Mouse (Mus musculus): Measurements from ENCODE around the gene Cybrd1. TPM values are rescaled to one million over a fixed set of nuclear protein-coding genes. Genes with fewer than 3 reads are reported as not detected.

Gene Cybrd1
- total RNA-seq, 1 experiment from 2014 or later = 0.19 TPM

DNA sequence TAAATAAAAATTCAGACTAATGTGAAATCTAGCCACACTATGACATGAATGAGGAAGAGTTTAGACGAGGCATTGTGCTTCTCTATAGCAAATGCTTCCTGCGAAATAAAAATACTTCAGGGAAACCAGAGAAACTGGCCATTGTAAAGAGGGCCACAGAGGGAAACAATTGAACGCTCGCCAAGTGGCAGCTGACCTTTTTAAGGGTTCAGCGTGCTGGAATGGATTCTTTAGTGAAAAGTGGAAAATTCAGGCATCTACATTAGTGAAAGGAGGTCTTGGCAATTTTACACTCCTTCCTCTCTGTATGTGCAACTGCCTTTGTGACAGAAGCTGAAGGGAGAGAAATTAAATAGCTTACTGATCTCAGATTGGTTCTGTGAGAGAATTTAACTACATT, 3.7 kb downstream of the Cybrd1 start:
- no peak for ATAC-seq (replicated peaks; ENCODE audit: insufficient number of reproducible peaks, low FRiP score, low TSS enrichment, poor library complexity, severe bottlenecking)

DNA sequence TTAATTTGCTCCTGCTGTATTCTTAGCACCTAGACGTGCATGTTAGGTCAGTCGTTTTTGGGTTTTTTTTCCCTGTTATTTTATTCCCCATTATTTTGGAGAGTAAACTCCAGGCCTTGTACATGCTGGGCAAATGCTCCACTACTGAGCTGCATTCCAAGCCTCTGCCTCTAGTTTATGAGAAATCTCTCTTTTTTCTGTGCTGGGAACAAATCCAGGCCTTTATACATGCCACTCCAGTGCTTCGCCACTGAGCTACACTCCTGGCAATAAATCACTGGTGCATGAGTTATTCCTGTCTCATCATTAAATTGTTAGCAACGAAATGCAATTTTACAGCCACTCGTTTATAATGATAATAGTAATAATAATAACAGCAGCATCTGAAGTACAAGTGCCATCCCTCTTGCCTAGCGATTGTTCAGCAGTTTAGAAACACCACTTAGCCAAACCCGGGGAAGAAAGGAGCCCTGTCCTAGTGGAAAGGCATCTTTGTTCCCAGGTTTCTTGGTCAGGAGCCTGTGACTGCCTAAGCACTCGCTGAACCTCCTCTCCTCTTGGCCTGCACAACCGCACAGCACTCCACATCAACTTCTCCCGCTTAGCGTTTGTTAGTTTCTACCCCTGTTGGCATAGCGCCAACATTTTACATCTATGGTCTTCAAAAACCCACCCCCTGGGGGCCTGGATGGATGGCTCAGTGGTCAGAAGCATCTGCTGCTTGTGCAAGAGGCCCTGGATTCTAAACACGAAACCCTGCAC, 4.7 kb downstream of the Cybrd1 start:
- ATAC-seq (replicated peaks; ENCODE audit: insufficient number of reproducible peaks, low FRiP score, low TSS enrichment, poor library complexity, severe bottlenecking) = no peak

DNA sequence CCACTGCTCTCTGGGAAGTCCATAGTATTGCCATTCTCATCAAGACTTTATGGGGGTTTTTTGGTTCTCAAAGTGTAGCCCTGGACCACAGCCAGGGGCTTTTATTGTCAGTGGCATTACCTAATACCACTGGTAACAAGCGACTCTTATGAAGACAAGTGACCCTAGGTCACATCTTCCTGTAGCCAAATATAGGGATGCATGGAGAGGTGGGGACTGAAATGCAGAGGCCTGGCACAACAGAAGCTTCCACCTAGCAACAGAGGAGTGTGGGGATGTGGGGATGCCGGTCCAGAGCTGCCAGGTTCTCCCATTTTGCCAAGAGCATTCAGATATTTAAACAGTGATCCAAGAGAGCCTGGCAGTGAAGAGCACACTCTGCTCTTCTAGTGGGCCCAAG, 5.9 kb downstream of the Cybrd1 start:
- ATAC-seq (replicated peaks; ENCODE audit: insufficient number of reproducible peaks, low FRiP score, low TSS enrichment, poor library complexity, severe bottlenecking) = no peak

- no peak for ATAC-seq (replicated peaks; ENCODE audit: insufficient number of reproducible peaks, low FRiP score, low TSS enrichment, poor library complexity, severe bottlenecking)
Measured at GRCm38 (mm10) chr2:71127779-71128534, 10.2 kb downstream of the Cybrd1 start.

DNA sequence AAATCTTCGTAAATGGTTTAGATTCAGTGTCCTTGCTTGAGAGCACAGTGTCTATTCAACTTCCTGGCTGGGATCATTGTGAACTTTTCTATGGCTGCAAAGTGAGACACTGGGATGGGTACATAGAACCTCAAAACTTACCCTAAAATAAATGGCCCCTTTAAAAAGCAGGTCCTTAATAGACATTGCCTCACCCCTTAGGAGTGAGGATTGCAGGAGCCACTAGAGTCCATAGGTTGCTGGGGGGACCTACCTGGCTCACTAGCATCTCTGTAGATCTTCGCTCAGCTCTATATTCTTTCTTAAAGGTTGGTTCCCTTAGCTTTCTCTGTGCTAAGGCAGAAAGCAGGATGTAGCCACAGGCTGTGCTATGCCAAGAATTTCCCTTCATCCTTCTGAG, 12.6 kb downstream of the Cybrd1 start:
- ATAC-seq (replicated peaks; ENCODE audit: insufficient number of reproducible peaks, low FRiP score, low TSS enrichment, poor library complexity, severe bottlenecking) = no peak

DNA sequence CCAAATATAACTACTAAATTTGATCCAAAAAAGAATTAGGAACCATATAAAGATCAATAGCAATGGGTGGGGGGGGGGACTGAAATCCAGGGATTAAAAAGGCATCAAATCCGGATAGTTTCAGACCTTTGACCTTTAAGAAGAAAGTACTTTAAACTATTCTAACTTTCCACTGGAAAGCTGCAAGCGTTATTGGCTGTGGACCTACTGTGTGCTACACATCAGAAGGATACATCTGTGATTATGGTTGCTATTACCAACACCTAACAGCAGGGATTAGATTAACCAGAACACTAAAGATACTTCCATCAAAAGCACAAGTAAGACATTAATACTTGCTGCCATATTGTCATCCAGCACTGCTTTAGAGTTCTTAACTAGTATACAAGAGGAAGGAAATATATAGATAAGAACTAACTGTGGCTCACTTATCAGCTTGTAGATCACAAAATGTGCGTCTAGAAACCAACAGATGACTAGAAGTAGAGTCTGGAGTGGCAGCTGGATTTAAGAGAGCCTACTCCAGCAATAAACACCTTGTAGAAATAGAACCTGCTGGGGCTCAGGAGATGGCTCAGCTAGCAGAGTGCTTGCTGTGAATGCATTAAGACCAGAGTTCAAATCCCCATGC, 14.3 kb downstream of the Cybrd1 start:
- no peak for ATAC-seq (replicated peaks; ENCODE audit: insufficient number of reproducible peaks, low FRiP score, low TSS enrichment, poor library complexity, severe bottlenecking)

GRCm38 (mm10) chr2:71134041-71134505, 16.4 kb downstream of the Cybrd1 start:
- no peak for ATAC-seq (replicated peaks; ENCODE audit: insufficient number of reproducible peaks, low FRiP score, low TSS enrichment, poor library complexity, severe bottlenecking)

DNA sequence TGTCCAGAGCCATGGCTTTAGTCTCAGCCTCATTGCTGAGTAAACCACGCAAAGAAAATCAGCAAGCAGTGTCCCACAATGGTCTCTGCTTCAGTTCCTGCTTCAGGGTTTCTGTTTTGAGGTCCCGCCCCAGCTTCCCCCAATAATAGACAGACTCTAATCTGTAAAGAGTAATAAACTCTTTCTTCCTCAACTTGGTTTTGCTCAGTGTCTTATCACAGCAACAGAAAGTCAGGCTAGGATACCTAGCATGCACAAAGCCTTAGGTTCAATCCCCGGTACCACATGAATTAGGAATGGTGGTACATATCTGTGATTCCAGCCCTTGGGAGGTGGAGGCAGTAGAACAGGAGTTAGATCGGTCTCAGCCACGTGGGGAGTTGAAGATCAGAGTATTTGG, 17.1 kb downstream of the Cybrd1 start:
- ATAC-seq (replicated peaks; ENCODE audit: insufficient number of reproducible peaks, low FRiP score, low TSS enrichment, poor library complexity, severe bottlenecking) = no peak

- ATAC-seq (replicated peaks; ENCODE audit: insufficient number of reproducible peaks, low FRiP score, low TSS enrichment, poor library complexity, severe bottlenecking) = no peak
Measured at GRCm38 (mm10) chr2:71140622-71141021, 22.9 kb downstream of the Cybrd1 start.

GRCm38 (mm10) chr2:71142410-71142809, 24.7 kb downstream of the Cybrd1 start:
- ATAC-seq (replicated peaks; ENCODE audit: insufficient number of reproducible peaks, low FRiP score, low TSS enrichment, poor library complexity, severe bottlenecking) = no peak

- ATAC-seq (replicated peaks; ENCODE audit: insufficient number of reproducible peaks, low FRiP score, low TSS enrichment, poor library complexity, severe bottlenecking) = no peak
Measured at GRCm38 (mm10) chr2:71145853-71146252, 28.1 kb downstream of the Cybrd1 start.

DNA sequence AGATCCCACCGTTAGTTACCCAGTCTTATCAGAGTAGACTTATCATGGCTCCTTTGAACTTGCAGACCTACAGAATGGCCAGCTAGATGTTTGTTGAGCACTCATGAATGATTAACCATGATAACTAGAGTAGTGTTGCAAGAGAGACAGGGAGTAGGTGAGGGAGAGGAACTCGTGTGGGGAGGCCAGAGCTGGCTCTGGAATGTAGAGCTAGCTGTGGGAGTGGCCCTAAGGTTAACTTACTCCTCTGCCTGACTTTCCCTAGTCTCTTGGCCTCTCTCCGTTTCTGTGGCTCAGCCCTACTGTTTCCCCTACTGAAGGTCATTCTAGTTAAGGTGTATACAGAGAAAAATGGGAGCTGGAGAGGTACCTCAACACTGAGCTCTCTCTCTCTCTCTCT, 28.5 kb downstream of the Cybrd1 start:
- no peak for ATAC-seq (replicated peaks; ENCODE audit: insufficient number of reproducible peaks, low FRiP score, low TSS enrichment, poor library complexity, severe bottlenecking)

- no peak for ATAC-seq (replicated peaks; ENCODE audit: insufficient number of reproducible peaks, low FRiP score, low TSS enrichment, poor library complexity, severe bottlenecking)
Measured at GRCm38 (mm10) chr2:71147816-71148215, 30.1 kb downstream of the Cybrd1 start.

GRCm38 (mm10) chr2:71152170-71152569, 34.4 kb downstream of the Cybrd1 start:
- ATAC-seq (replicated peaks; ENCODE audit: insufficient number of reproducible peaks, low FRiP score, low TSS enrichment, poor library complexity, severe bottlenecking) = no peak

DNA sequence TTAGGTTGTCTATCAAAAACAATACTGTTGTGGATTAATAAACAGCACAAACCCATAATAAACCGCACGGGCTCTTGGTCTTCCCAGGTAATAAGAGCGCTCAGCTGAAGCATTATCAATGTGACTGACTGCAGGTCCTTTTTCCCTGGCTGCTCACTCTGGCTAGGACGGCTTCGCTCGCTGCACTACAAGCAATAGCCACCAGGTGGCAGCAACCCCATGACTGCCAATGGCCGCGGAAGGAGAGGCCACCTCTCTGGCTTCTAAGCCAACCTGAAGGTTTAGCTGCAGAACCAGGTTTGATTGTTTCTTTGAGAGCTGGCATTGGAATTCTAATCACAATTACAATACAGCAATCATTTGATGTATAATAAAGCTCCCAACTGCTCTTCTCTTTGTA, 37.8 kb downstream of the Cybrd1 start:
- peak; percentile 88 for ATAC-seq (replicated peaks; ENCODE audit: insufficient number of reproducible peaks, low FRiP score, low TSS enrichment, poor library complexity, severe bottlenecking)

GRCm38 (mm10) chr2:71156446-71156845, 38.7 kb downstream of the Cybrd1 start:
- no peak for ATAC-seq (replicated peaks; ENCODE audit: insufficient number of reproducible peaks, low FRiP score, low TSS enrichment, poor library complexity, severe bottlenecking)

DNA sequence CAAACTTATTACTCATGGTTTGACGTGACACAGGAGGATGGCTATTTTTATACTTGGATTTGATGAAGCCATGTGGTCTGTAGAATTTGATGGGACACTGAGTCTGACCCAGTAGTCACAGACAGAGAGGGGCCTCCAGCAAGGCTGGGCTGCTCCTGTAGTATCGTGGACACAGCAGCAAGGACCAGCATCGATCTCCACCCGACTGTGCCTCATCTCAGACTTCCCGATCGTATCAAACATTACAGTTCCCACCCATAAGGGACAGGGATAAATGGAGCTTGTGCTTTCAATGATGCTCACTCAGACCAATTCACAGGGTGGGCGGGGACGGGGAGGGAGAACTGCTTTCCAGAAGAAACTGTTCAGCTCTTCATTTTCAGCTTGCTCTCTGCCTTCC, 40.2 kb downstream of the Cybrd1 start:
- ATAC-seq (replicated peaks; ENCODE audit: insufficient number of reproducible peaks, low FRiP score, low TSS enrichment, poor library complexity, severe bottlenecking) = no peak

DNA sequence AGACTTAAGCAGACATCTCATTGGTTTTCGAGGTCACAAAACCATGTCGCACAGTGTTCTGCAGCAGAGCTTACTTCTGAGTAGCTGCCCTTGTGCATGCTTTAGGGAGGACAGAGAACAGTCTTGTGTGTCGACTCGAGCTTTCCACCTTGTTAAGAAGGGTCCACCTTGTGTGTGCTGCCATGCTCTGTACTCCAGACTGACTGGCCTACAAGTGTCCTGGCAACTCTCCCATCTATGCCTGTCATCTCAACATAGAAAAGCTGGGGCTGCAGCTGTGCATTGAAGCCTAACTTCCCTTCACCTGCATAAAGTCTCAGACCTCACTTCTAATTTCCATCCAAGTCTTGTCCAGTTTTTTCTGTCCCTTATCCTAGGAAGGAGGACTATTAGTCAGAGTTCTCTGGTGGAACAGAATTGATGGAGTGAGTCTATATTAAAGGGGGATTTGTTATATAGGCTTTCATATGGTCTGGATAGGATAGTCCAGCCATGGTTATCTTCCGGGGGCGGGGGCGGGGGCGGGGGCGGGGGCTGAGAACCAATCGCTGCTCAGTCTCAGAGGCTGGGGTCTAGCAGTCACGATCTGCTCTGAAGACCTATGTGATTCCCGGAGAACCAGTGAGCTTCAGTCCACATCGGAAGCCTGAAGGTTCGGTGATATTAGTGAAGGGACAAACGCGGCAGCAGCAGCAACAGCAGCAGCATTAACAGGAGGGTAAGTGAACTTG, 42.0 kb downstream of the Cybrd1 start:
- no peak for ATAC-seq (replicated peaks; ENCODE audit: insufficient number of reproducible peaks, low FRiP score, low TSS enrichment, poor library complexity, severe bottlenecking)

DNA sequence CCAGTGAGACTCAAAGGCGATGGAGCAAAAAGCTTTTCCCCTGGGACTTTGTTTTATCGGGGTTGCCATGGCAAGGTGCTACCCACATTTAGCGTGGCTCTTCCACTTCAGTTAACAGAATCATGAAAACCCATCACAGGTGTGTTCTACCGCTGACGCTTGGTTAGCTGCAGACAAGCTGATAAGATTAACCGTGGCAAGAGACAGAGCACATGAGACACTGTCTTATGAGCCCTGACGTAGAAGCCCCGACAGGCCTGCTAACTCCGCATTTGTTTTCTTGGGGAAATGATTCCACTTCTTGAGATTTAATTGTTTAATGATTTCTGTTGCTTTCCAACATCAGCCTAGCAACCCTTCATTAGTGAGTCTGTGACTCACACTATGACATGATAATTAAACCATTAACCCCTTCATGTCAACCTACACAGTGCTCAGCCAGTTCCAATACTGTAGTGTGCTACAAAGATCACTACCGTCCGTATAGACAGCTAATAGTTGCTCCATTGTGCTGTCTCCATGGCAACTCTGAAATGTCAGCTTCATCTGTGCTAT, 42.7 kb downstream of the Cybrd1 start:
- no peak for ATAC-seq (replicated peaks; ENCODE audit: insufficient number of reproducible peaks, low FRiP score, low TSS enrichment, poor library complexity, severe bottlenecking)

Data from monocyte, adult 5-6 weeks (primary cell).